Mouse (Mus musculus) kidney, adult 11 months (tissue): Measurements from ENCODE around the gene Tbx18.

Source experiments
- DNase-seq: peaks from one replicate; pipeline ENCODE4 v3.0.0; 2022

The Tbx18 gene

DNA sequence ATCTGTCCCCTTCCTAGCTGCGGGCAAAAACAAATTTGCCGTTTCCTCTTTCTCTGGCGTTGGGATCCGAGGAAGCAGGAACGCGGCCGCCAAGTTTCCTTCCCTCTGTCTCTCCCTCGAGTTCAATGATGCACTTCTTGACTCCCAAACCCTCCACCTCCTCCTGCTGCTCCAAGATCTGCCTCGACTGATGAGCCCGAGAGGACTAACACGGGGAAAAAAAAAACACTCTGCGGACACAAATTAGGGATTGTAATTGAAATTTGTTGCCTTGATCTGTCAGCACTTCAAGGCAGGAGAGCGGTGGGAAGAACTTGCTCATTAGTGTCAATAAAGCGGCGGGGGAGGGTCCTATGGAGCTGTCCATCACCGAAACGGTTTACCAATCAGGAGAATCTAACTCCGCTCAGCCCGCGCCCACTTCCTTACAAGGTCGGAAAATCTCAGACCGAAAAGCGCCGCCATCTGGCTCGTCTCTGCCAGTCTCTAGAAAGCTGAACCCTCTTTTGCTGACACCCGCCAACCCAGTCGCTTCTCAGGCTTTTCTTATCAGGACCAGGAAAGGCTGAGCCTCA, at the start of gene Tbx18:
Tbx18 (minus strand) TSS at position 300 of the 575 bp plus-strand sequence.
- DNase-seq: no peak

DNA sequence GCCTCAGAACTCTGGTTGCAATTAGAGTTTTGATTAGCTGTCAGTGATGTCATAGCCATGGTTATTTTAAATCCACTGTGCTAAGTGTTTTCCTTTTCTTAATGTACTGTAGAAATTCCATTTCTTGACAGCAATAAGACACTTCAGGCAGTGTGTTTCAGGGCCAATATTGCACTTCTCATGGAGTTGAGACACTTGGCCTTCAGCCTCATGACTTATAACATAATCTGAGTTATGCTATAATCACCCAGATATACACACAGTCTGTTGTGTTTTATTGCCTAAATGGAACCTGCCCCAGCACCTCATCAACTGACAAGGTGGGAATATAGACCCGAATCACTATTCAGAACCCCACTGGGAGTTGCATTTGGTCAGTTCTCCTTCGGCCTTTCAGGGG, 42.9 kb upstream of the Tbx18 start:
- no peak for DNase-seq

DNA sequence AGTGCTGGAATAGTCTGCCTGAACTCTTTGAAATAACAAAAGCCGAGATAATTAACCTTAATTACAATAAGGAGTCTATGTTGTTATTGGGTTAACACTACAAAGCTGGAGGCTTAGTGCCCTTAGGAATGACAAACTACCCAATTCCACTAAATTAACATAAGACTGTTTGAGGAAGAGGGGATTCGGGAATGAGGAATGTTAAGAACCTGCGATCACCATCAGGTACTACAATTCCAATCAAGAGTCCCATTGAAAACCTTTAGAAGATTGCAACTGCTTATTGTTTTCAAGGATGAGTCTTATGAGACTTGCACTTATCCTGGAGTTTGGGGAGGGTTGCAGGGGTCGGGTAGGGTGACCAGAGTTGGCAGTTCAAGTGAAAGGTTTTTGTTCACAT, 24.6 kb upstream of the Tbx18 start:
- DNase-seq: no peak

DNA sequence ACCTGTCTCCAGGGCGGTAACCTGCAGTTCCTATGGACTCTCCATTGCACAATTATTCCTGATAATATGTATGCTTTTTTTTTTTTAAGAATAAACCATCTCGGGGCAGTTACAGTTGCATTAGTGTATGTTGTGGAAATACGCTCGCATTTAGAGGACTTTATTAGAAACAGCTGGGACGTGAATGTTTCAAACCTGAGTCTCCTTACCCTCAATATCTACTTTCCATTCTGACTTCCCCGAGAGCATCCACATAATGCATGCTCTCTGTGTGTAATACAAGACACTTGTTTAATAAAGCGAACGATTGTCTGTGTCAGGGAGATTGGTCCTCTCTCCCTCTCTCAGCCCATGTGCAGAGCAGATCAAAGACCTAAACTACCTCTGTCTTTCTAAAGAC, 10.5 kb upstream of the Tbx18 start:
- DNase-seq: no peak

DNA sequence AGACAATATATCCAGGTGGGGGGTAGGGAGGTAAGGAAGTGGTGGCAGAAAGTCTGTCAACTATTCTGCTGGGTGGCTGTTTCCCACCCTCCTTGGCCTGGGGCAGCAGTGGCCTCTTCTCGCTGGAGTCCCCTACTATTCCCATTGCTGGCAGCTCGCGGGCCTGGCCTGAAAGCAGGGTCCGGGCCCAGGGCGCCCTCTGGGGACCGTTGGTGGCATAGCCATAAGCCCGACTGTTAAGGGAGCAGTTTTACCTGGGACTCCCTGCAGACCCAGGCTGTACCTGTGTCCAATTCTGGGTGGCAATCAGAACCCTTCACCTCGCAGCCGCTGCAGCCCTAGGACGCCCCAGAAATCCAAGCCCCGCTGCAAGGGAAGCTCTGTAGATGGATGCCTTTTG, 9.6 kb upstream of the Tbx18 start:
- DNase-seq: no peak

DNA sequence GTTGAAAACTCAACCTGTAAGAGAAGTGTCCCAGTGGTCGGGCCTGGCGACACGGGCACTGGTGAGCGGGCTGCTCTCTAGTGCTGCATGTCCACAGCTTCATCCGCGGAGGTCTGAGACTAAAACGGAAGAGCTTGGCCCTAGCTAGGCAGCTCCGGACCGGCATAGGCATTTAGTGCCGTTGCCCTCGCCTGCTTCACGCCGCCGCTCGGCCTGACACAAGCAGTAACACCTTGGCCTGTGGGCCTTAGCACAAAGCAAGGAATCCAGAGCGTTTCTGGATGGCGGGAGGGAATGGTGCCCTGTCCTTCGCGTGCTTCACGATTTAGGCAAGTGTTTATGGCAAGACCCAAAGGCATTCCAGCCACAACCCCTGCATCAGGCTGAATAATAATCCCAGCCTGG, 9.2 kb upstream of the Tbx18 start:
- no peak for DNase-seq

DNA sequence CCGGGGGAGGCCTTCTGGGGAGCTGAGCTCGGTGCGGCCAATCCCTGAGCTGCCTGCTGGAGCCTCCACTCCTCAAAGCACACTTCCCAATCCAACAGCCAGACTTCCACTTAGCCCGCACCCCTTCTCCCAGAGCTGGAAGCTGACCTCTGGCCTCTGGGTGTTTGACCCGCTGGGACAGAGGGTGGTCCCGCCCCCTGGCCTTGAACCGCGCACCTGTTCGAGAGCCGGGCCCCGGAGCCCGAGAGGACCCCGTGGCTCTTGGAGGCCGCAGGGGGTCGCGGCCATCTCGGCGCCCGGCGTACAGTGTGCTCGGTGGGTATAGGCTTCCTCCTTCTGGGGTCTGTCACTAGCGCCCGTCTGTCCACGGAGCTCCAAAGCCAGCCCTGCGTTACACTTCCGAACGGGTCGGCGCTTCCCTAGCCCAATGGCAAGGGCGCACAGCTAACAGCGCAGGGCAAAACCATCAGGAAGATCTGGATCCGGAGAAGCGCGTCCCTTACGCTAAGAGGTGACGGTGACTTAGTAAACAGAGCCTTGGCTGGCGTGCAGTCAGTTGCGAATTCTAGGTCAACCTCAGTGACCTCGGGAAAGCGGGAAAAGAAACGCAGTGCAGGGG, 8.6 kb upstream of the Tbx18 start:
- no peak for DNase-seq

DNA sequence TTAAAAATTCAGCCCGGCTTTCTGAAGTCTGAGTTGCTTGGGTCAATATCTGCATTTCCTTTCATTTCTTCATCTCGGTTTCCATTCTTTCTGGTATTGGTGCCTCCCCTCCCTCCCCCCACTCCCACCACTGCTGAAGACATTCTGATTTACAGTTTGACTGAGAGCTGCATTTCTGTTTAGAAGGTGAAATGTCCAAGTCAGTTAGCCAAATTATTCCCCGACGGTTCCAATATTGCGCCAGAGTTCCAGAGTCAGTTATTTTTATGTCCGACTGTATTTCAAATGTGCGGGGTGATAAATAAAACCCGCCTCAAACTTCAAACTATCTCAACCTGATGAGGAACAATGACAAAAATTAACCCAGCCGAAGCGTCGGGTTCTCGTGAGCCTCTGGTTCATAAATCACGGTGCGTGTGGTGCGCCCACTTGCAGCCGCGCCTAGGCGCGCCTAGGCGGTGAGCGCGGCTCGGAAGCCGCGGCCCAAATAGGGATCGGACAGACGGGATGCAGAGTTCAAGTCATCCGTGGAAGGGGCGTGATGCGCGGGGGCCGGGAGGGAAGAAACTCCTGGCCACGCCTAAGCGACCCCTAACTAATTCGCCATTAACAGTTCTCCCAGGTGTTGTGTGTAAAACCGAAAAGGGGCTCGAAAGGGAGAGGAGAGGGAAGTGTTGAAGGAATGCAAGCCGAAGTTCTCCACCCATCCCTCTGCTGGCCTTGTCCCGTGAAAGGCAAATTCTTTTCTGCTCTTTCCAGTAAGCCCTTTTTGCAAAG, 7.9 kb upstream of the Tbx18 start:
- no peak for DNase-seq

DNA sequence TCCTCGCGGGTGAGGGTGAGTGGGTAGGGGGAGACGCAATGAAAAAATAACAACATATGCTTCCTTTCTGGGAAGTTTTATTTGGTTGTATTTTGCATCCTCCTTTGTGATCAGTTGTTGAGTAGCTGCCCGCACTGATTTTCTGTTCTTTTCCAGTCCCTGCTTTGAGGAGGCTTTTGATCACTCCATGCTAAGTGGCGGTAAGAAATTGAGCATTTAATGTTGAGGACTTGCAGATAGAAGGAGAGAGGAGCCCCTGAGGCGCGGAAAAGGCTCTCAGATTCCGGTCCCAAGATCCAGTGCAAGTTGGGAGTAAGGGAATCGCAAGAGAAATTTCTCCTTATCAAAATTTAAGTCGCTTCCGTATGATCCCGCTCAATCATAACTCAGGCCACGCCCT, 7.1 kb upstream of the Tbx18 start:
- DNase-seq: no peak

DNA sequence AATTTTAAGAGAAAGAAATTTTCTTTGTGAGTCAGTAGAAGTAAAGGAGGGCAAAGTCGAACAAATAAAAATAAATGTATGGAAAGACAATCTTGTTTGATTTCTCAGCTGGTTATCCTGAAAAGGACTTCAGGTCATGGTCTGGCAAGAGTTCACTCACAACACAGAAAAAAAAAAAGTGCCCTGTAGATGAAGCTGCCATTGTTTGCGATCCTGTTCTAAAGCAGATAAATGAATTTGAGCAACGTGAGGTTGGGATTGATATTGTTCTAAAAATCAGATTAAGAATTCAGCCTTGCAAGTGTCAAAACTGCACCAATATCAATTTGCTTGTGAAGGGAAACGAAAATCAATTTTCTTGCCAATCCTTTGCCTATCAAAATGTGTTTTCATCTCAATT, 6.2 kb upstream of the Tbx18 start:
- DNase-seq: no peak

DNA sequence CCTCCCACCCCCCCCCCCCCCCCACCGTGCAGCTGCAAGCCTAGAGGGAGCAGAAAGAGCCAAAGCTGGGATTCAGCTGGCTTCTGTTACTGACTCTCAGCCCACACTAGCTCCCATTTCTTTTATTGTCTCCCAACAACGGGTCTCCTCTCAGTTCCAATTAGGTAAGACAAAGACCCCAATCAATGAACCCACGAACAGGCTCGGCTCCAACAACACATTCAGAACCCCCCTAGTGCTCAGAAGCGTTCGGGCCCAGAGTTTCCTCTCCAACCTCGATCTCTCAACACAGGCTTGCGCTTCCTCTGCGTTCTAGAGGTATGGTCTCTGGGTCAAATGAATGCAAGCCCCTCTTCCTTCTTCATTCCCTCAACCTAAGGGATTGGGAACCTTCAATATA, 4.0 kb upstream of the Tbx18 start:
- DNase-seq: no peak

DNA sequence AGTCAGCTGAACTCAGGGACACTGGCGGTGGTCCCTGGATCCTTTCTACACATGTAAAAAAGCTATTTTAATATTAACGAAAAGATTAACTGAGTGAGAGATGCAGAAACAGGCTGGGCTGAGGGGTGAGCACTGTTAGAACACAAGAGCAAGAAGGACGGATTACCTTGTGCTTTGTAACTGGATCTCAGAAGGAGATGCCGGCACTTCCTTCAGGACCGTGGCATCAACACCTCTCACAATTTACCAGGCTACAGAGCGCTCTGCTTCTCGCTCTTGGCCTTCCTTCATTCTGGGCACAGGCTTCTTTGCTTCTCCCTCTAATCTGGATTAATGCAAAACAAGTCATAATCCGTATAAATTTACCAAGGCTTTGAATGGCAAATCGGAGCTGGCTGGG, 3.6 kb upstream of the Tbx18 start:
- DNase-seq: no peak

DNA sequence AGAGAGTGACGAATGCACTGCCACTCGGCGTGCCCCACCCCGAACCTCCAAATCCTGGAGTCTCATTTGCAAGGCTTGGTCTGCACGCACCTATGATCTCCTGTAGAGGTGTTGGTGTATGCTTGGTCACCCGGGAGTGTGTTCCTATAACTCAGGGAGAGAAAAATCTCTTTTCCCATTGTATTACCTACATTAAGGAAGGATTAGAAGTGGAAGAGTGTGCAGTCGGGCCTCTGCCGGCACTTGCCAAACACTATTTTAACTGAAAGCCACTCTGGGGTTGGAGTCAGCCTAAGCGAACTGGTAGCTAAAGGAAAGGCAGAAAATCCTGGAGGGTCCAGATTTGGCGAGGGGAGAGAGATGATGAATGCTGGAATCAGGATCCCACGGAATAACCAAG, 2.7 kb upstream of the Tbx18 start:
- no peak for DNase-seq

DNA sequence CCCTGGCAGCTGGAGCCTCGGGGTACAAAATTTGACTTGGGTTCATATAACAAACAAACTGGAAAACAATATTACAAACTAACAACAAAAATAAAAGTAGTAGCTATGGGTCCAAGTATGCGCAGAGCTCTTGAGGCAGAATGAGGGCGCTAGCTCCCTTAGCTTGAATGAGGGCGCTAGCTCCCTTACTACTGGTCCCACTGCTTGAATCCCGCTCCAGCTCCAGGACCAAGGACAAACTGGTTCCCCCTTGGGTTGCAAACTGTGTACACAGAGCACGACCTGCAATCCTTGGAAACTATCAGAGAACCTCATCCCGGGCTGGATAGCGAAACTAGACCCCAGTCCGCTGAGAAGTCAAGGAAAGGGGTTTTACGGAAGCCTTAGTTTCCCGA, 2.2 kb upstream of the Tbx18 start:
- DNase-seq: no peak

DNA sequence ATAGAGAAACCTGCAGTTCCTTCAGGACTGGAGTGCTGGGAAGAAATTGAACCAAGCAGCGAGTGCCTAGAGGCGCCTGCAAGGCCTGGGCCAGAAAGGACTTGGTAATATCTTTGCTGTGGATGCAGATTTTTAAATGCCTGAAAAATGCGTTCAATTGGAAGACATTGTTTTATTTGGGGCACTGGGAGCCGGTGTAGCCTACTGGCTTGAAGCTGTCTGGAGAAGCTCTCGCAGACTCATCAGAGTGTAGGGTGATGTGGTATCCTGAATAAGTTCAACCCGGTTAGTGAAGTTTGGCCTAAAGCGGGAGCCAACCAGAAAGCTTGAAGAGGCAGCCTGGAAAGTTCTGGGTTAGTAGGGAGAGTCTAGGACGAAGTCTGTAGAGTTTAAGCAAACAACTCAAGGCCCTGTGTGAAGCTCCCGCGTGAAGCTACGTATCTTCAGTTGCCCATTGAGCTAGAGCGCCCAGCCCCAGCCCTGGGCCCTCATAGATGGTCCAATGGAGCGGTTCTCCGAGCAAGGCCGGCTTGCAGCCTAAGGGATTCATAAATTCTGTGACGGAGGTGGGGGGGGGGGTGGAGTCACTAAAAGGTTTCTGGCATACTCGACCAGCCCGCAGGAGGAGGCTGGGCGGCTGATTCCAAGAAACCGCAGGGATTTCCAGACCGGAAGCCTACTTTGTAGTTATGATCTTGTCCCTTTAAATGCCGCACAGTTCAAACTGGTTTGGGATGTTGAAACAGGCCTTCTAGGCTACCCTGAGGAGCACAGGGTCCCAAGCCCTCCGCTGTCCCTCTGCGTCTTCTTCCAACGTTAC, 1.6 kb upstream of the Tbx18 start:
- DNase-seq: no peak

DNA sequence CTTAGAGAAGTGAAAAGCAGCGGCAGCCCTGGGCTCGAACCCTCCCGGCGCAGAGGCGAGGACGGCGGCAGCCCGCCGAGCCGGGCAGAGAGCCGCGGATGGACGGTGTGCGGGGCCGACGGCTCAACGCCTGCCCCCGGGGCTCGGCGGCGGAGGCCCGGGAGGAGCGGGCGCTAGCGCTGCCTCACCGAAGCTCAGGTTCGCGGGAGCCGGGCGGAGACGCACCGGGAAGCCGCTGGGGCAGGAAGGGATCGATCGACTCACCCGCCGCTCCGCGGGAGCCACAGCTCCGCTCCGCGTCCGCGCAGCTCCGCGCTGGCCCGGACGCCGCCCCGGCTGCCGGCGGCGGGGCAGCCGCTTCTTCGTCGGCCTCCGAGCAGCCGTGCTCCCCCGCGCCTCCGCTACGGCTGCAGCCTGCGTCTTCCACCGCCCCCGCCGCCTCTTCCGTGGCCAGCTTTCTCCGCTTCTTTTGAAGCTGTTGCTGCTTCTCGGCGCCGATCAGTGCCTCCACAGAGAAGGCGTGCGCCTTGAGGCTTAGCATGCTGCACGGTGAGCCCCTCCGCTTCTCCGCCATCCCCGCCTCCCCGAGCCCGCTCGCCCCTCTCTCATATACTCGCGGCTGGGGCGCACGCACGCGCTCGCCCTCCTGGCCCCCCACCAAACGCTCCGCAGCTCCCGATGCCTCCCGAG, 644 bp downstream of the Tbx18 start:
- DNase-seq: no peak

DNA sequence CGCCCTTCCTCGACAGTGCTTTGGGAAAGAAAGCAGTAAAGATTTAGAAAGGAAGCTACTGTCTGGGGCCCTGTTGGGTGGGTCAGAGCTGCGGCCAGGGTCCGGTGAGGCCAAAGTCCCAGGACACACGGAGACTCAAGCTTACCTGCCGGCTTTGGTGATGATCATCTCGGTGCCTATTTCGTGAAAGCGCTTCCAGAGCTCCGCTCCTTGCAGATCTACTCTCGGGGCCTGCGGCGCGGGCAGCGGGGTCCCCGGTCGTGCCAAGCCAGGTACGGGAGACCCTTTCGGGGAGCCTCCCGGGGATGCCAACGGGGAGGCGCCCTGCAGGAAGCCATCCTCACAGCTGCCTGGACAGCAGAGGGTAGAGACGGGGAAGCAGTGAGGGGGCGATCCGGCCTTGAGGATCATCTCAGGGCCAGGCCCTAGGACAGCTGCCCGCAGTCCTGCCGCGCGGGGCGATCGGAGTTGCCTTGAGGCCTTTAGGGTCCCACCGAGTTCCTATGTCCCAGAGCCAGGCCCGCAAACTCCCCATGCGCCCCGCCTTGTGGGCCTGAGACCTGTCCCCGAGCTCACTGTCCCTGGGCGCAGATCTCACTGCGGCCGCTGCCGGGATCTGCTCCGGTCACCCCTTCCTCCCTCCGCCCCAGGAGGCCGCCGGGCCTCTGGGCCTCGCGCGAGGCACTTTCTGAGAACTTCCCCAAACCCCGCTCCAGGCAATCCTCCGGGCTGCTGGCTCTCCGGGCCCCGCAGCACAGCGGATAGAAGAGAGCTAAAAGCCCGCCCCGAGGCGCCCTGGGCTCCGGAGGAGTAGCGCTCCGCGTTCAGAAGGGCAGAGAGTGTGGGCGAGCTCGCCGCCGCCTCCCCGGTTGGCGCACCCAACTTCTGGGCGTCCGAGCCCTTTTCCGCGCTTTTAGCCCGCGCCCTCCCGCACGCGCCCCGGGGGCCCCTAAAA, 1.5 kb downstream of the Tbx18 start:
- DNase-seq: no peak

DNA sequence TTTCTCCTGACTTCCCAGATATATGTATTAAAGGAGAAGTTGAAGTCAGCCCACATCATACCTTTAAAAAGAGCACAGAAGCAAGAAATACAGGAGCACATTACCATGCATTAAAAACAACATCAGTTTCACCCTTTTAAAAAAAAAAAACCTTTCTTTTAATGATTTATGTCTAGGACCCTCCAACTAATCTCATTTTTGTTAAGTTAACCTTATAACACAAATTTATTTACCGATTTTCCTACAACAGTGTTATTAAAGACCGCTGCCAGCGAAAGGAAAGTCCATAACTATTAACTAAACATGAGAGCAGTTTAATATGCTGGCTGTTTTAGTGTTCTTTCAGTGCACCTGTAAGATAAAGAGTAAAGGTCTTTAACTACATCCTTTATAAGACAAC, 3.0 kb downstream of the Tbx18 start:
- DNase-seq: no peak

DNA sequence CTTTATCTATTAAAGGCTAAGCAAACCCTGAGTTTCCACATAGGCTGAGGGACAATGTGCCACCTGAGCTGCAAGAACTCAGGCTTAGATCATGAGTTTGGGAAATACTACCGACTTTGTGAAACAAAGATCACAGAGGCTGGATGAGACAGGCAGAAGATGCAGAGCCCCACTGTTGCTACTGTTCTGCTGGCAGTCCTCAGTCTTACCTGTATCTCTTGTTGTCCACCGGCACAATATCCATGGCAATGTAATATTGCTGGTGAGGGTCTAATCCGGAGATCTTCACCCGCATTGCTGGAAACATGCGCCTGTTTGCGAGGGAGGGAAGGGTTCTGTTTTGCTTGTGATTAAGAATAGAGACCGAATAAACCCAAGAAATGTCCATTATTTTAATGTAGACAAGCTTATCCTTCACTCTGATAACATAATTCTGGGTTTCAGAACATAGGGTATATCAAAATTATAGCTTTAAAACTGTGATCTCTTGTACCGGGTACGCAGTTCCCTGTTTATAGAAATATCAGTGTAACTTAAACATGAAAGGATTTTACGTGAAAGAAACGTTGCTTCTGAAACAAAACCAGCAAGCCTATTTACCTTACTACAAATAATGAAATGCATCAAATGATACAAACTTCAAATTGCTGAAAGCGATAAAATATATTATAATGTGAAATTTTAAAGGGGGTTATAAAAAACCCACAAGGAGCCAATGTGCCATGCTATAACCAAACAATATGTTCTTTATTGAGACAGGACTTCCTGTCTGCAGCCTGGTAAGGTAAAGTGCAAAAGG, 3.7 kb downstream of the Tbx18 start:
- DNase-seq: no peak

DNA sequence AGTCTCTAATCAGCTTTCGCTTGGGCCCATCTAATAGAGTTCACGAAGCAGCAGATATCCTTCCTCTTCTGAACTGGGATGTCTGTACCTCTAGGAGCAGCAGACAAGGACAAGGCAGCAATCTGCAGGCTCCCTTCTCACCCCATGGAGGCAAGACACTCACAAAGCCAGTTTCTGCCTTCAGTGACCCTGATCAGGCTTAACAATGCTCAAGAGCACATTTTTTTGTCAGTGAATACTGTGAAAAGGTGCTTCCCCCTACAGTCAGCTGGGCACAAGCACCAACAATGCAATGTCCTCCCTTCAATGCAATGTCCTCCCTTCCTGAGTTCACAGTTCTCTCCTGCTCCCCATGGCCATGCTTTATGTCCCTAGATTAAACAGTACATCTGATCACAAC, 9.3 kb downstream of the Tbx18 start:
- no peak for DNase-seq

DNA sequence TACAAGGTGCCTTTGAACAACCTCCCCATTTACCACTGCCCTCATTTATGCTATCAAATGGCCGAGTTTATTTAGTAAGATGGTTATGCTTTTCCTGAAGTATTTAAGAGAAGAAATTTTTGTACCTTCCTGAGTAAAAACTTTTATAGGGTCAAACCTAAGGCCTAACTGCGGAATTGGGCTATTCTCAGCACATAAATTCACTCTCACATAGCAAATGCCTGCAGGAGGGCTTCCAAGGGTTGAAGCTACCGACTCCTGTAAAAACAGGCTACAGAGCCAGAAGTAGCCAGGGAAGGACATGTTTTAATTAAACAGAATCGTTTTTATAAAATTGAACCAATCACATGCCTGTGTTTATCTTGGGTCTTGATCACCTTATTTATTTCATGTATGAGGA, 20.7 kb downstream of the Tbx18 start:
- no peak for DNase-seq
